Comparison of ENCODE assay signal across 8 mouse cellular contexts in genomic region chr7:140821305-140821652, GRCm38 (mm10). TPM values are rescaled to one million over a fixed set of nuclear protein-coding genes. Genes with fewer than 3 reads are reported as not detected.
DNase-seq lines count a peak whose midpoint lies in the region; ATAC-seq and TF ChIP-seq lines count a peak whose summit lies in the region.

No protein-coding gene starts in this region.

- no peaks in the 10 kb centered on the region for H3K36me3 ChIP-seq in kidney, postnatal 0 days (ENCODE audit: insufficient read depth, low read length)
- no peaks in the 10 kb centered on the region for H3K36me3 ChIP-seq in embryonic facial prominence, embryonic 12.5 days
- no peaks in the 10 kb centered on the region for H3K36me3 ChIP-seq in intestine, embryonic 16.5 days (ENCODE audit: control insufficient read depth, insufficient read depth, low read length)
- H3K36me3 ChIP-seq in neural tube, embryonic 13.5 days: peaks cover 11% of the 10 kb centered on the region

- H3K4me2 ChIP-seq in kidney, postnatal 0 days (ENCODE audit: low read length): peak overlapping the region; percentile 73
- peak overlapping the region; percentile 79 for H3K4me2 ChIP-seq in embryonic facial prominence, embryonic 12.5 days (replicated peaks)
- peak overlapping the region; percentile 66 for H3K4me2 ChIP-seq in intestine, embryonic 16.5 days (ENCODE audit: low read depth, low read length)
- H3K4me2 ChIP-seq in neural tube, embryonic 13.5 days: peak overlapping the region; percentile 66

- H3K27ac ChIP-seq in kidney, postnatal 0 days: no peak overlapping the region
- no peak overlapping the region for H3K27ac ChIP-seq in embryonic facial prominence, embryonic 12.5 days
- H3K27ac ChIP-seq in intestine, embryonic 16.5 days (ENCODE audit: low read length): no peak overlapping the region
- H3K27ac ChIP-seq in neural tube, embryonic 13.5 days (replicated peaks): peak overlapping the region; percentile 90

- ATAC-seq in kidney, postnatal 0 days (replicated peaks; ENCODE audit: low FRiP score, low read depth): no peak
- no peak for ATAC-seq in embryonic facial prominence, embryonic 12.5 days (ENCODE audit: insufficient number of reproducible peaks, insufficient read depth, low FRiP score, low TSS enrichment)
- ATAC-seq in intestine, embryonic 16.5 days: no peak
- ATAC-seq in neural tube, embryonic 13.5 days (ENCODE audit: low read depth): peak; percentile 68

- peak overlapping the region; percentile 40 for H3K4me3 ChIP-seq in kidney, postnatal 0 days (replicated peaks; ENCODE audit: low read depth, low read length)
- peak overlapping the region; percentile 55 for H3K4me3 ChIP-seq in embryonic facial prominence, embryonic 12.5 days
- H3K4me3 ChIP-seq in intestine, embryonic 16.5 days (ENCODE audit: low read length): peak overlapping the region; percentile 47
- peak overlapping the region; percentile 64 for H3K4me3 ChIP-seq in neural tube, embryonic 13.5 days

- no peak for TF ChIP-seq CTCF in kidney, postnatal 0 days (IDR thresholded peaks at IDR 0.05; ENCODE audit: low read depth)

- no peaks in the 10 kb centered on the region for H3K4me1 ChIP-seq in kidney, postnatal 0 days (replicated peaks; ENCODE audit: insufficient read depth, low read length)
- H3K4me1 ChIP-seq in embryonic facial prominence, embryonic 12.5 days: peaks cover 3% of the 10 kb centered on the region; the same call in 1 of the 2 replicates
- peaks cover 9% of the 10 kb centered on the region for H3K4me1 ChIP-seq in intestine, embryonic 16.5 days (ENCODE audit: control insufficient read depth, insufficient read depth, low read length)
- peaks cover 18% of the 10 kb centered on the region for H3K4me1 ChIP-seq in neural tube, embryonic 13.5 days (replicated peaks)

- DNase-seq in kidney, postnatal 0 days (ENCODE audit: low spot score): no peak
- DNase-seq in kidney, adult 9 months: no peak
- DNase-seq in embryo, embryonic 10.5 days (ENCODE audit: low spot score): no peak
- no peak for DNase-seq in urinary bladder, postnatal 25 days (ENCODE audit: low spot score)
- DNase-seq in lung, postnatal 4 days: no peak

- 0 out of 2 replicates have a peak overlapping the region, but pooled peaks have one; percentile 32 for H3K9ac ChIP-seq in kidney, postnatal 0 days (ENCODE audit: low read depth, low read length)
- H3K9ac ChIP-seq in embryonic facial prominence, embryonic 12.5 days: no peak overlapping the region
- no peak overlapping the region for H3K9ac ChIP-seq in intestine, embryonic 16.5 days (ENCODE audit: low read depth, low read length)
- H3K9ac ChIP-seq in neural tube, embryonic 13.5 days: peak overlapping the region; percentile 78

- WGBS in kidney, postnatal 0 days: 54% methylated on average over 5 of the region's 5 CpGs
- 54% methylated on average over 5 of the region's 5 CpGs for WGBS in embryonic facial prominence, embryonic 12.5 days
- WGBS in intestine, embryonic 16.5 days: 52% methylated on average over 5 of the region's 5 CpGs
- WGBS in neural tube, embryonic 13.5 days: 45% methylated on average over 5 of the region's 5 CpGs

- no peaks in the 10 kb centered on the region for H3K9me3 ChIP-seq in kidney, postnatal 0 days (replicated peaks; ENCODE audit: low read length)
- H3K9me3 ChIP-seq in embryonic facial prominence, embryonic 12.5 days: no peaks in the 10 kb centered on the region
- H3K9me3 ChIP-seq in intestine, embryonic 16.5 days (ENCODE audit: control insufficient read depth, low read length): no peaks in the 10 kb centered on the region
- no peaks in the 10 kb centered on the region for H3K9me3 ChIP-seq in neural tube, embryonic 13.5 days

- H3K27me3 ChIP-seq in kidney, postnatal 0 days (ENCODE audit: insufficient read depth, low read length): no peaks in the 10 kb centered on the region
- no peaks in the 10 kb centered on the region for H3K27me3 ChIP-seq in embryonic facial prominence, embryonic 12.5 days
- no peaks in the 10 kb centered on the region for H3K27me3 ChIP-seq in intestine, embryonic 16.5 days (replicated peaks; ENCODE audit: control insufficient read depth, insufficient read depth, low read length)
- H3K27me3 ChIP-seq in neural tube, embryonic 13.5 days: 0 out of 2 replicates have a peak, but pooled peaks cover 4% of the 10 kb centered on the region

RNA-seq across cellular contexts. Expression of gene Zfp941, which starts 0.7 kb away (rescaled TPM):
- 1.2 and 1.3 TPM in 2 replicates for polyA plus RNA-seq in kidney, postnatal 0 days (2015; fragmentation: Nextera tagmentation; extraction: Ambion mirVana)
- 3.7 and 4.2 TPM in 2 replicates for polyA plus RNA-seq in embryonic facial prominence, embryonic 12.5 days (2016; fragmentation: Nextera tagmentation; extraction: Ambion mirVana)
- 0.95 and 1.1 TPM in 2 replicates for polyA plus RNA-seq in intestine, embryonic 16.5 days (2015; fragmentation: Nextera tagmentation; extraction: Ambion mirVana)
- polyA plus RNA-seq in neural tube, embryonic 13.5 days (2015; fragmentation: Nextera tagmentation; extraction: Ambion mirVana): 21.5 and 24.8 TPM in 2 replicates

RNA-seq across cellular contexts. Expression of gene Urah, which starts 13.5 kb away (rescaled TPM):
- polyA plus RNA-seq in kidney, postnatal 0 days (2015; fragmentation: Nextera tagmentation; extraction: Ambion mirVana): 0.61 and 1.1 TPM in 2 replicates
- polyA plus RNA-seq in embryonic facial prominence, embryonic 12.5 days (2016; fragmentation: Nextera tagmentation; extraction: Ambion mirVana): 2.1 and 2.6 TPM in 2 replicates
- polyA plus RNA-seq in intestine, embryonic 16.5 days (2015; fragmentation: Nextera tagmentation; extraction: Ambion mirVana): 6.1 and 7.5 TPM in 2 replicates
- not detected in 2 replicates for polyA plus RNA-seq in neural tube, embryonic 13.5 days (2015; fragmentation: Nextera tagmentation; extraction: Ambion mirVana)

RNA-seq across cellular contexts. Expression of gene Scgb1c1, which starts 24.1 kb away (rescaled TPM):
- polyA plus RNA-seq in kidney, postnatal 0 days (2015; fragmentation: Nextera tagmentation; extraction: Ambion mirVana): not detected in 2 replicates
- polyA plus RNA-seq in embryonic facial prominence, embryonic 12.5 days (2016; fragmentation: Nextera tagmentation; extraction: Ambion mirVana): not detected in 2 replicates
- not detected in 2 replicates for polyA plus RNA-seq in intestine, embryonic 16.5 days (2015; fragmentation: Nextera tagmentation; extraction: Ambion mirVana)
- not detected in 2 replicates for polyA plus RNA-seq in neural tube, embryonic 13.5 days (2015; fragmentation: Nextera tagmentation; extraction: Ambion mirVana)

RNA-seq across cellular contexts. Expression of gene Odf3, which starts 26.3 kb away (rescaled TPM):
- polyA plus RNA-seq in kidney, postnatal 0 days (2015; fragmentation: Nextera tagmentation; extraction: Ambion mirVana): not detected in 2 replicates
- not detected in 2 replicates for polyA plus RNA-seq in embryonic facial prominence, embryonic 12.5 days (2016; fragmentation: Nextera tagmentation; extraction: Ambion mirVana)
- polyA plus RNA-seq in intestine, embryonic 16.5 days (2015; fragmentation: Nextera tagmentation; extraction: Ambion mirVana): not detected in 2 replicates
- polyA plus RNA-seq in neural tube, embryonic 13.5 days (2015; fragmentation: Nextera tagmentation; extraction: Ambion mirVana): not detected in 2 replicates

RNA-seq across cellular contexts. Expression of gene Syce1, which starts 33.6 kb away (rescaled TPM):
- not detected in 2 replicates for polyA plus RNA-seq in kidney, postnatal 0 days (2015; fragmentation: Nextera tagmentation; extraction: Ambion mirVana)
- 0.14 and 0.33 TPM in 2 replicates for polyA plus RNA-seq in embryonic facial prominence, embryonic 12.5 days (2016; fragmentation: Nextera tagmentation; extraction: Ambion mirVana)
- 0.18 and 0.38 TPM in 2 replicates for polyA plus RNA-seq in intestine, embryonic 16.5 days (2015; fragmentation: Nextera tagmentation; extraction: Ambion mirVana)
- 0.13 and 0.41 TPM in 2 replicates for polyA plus RNA-seq in neural tube, embryonic 13.5 days (2015; fragmentation: Nextera tagmentation; extraction: Ambion mirVana)

Comparison
In these comparisons a context has a peak if more than half of its experiments do, and no peak if none do; other contexts are left out.
1. H3K9ac ChIP-seq: peak in kidney, postnatal 0 days (single experiment) and neural tube, embryonic 13.5 days (single experiment); none in embryonic facial prominence, embryonic 12.5 days (single experiment) and intestine, embryonic 16.5 days (single experiment).
2. Peak in every context shown above with its lines, with median percentiles within 50 percentile points of each other: H3K4me2 ChIP-seq and H3K4me3 ChIP-seq.